Mouse (Mus musculus): ENCODE results near the gene Ewsr1. TPM values are rescaled to one million over a fixed set of nuclear protein-coding genes. Genes with fewer than 3 reads are reported as not detected.

Ewsr1 gene
- total and polyA plus RNA-seq, 3 experiments = 399 to 1,267 (median 418) TPM

DNA sequence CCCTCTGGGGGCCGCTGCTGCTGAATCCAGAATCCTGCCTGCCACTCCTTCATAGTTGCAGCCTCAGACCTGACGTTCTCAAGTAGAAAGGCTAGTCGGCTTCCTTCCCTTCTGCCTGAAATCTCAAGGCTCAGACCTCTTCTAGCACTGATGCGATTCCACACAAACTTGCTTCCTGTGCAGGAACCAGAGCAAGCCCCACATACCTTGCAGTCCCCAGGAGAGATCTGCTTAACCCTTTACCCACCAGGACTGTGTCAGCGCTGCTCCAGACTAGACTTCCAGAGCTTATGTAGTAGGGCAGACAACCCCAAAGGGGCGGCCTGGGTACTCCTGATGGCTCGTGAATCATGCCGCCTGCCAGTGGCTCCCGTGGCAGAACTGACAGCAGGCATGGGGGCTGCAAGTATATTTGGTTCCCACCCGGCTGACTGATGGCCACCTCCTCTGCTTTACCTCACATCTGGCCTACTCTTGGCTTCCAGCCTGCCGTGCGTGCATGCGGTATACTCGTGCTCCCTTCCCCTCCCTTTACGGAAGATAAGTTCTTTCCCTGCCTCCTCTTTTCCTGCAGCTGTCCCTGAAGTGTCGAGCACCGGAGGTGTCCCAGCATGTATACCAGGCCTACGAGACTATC, 57.8 kb downstream of the Ewsr1 start:
- TF ChIP-seq ELF1 (IDR thresholded peaks at IDR 0.05; ENCODE audit: low read depth, low read length) = no peak
- TF ChIP-seq MAFK (IDR thresholded peaks at IDR 0.05; ENCODE audit: insufficient replicate concordance, low read length) = no peak
- no peak for TF ChIP-seq NELFE (IDR thresholded peaks at IDR 0.05; ENCODE audit: low read depth, low read length)
- no peak for TF ChIP-seq NRF1 (IDR thresholded peaks at IDR 0.05; ENCODE audit: low read depth, low read length)
- TF ChIP-seq TBP (conservative IDR thresholded peaks at IDR 0.05; ENCODE audit: low read depth, low read length) = no peak
- no peak for TF ChIP-seq TCF12 (IDR thresholded peaks at IDR 0.05; ENCODE audit: low read depth, low read length)
- TF ChIP-seq ZKSCAN1 (IDR thresholded peaks at IDR 0.05; ENCODE audit: borderline replicate concordance, low read depth, low read length) = no peak
- no peak for TF ChIP-seq SIN3A (IDR thresholded peaks at IDR 0.05; ENCODE audit: low read length)
- no peak for TF ChIP-seq EP300 (IDR thresholded peaks at IDR 0.05; ENCODE audit: low read length)
- Histone ChIP-seq H3K36me3 (replicated peaks in 1 of 2; ENCODE audit: control insufficient read depth in 1 of 2, insufficient read depth in 1 of 2, low read length in 1 of 2) (peaks cover 53 to 71% of the 10 kb centered on the region in 2 experiments), H3K4me2 (ENCODE audit: insufficient read depth, low read depth, poor library complexity, severe bottlenecking) (no peak overlapping the region), H3K27me3 (replicated peaks) (no peaks in the 10 kb centered on the region), H3K9me3 (replicated peaks; ENCODE audit: low read length) (no peaks in the 10 kb centered on the region), H3K9ac (ENCODE audit: insufficient read depth, low read depth) (no peak overlapping the region), H3K27ac (ENCODE audit: insufficient read depth, low read depth) (no peak overlapping the region), H3K4me3 (replicated peaks in 1 of 3; ENCODE audit: low read depth in 2 of 3, low read length in 2 of 3, poor library complexity in 1 of 3) (no peak overlapping the region), H3K4me1 (ENCODE audit: control insufficient read depth in 1 of 2, insufficient read depth in 2 of 2) (peaks cover 4 to 7% of the 10 kb centered on the region in 2 experiments; a peak in 3 of 4 replicates), H3K79me2 (replicated peaks; ENCODE audit: control insufficient read depth, extremely low read depth, insufficient read depth, poor library complexity, severe bottlenecking) (no peaks in the 10 kb centered on the region)
- in situ Hi-C loops (cut with MboI; ENCODE audit: low pct_ligation_motif_present, low pct_unique_long_range_greater_than_20kb, low sequenced_read_pairs) (no loop called here), dilution Hi-C loops (cut with MboI; ENCODE audit: extremely low pct_ligation_motif_present, extremely low pct_unique_long_range_greater_than_20kb, low sequenced_read_pairs) (no loop called here)
- no peak for DNase-seq (ENCODE audit: extremely low read depth)

DNA sequence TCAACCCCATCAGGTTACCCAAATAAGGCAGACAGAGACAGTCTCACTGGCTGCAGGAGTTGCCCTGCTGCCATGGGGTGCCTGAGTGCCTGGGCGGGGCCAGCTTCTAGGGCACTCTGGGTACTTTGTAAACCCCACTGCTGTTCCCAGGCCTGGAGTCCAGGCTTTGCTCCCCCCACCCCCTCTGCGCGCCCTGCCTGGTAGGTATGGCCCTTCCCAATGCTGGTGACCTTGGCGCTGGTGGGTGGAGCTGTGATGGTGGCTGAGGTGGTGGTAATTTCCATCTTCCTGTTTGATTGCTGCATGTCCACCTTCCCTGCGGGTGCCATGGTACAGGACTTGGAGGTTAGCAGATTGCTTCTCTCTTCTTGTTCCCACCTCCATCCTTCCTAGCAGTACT, 58.5 kb downstream of the Ewsr1 start:
- H3K4me3 ChIP-seq (replicated peaks in 1 of 3; ENCODE audit: low read depth in 2 of 3, low read length in 2 of 3, poor library complexity in 1 of 3) = no peak overlapping the region
- DNase-seq (ENCODE audit: extremely low read depth) = no peak
- in situ Hi-C loops (cut with MboI; ENCODE audit: low pct_ligation_motif_present, low pct_unique_long_range_greater_than_20kb, low sequenced_read_pairs) (no loop called here), dilution Hi-C loops (cut with MboI; ENCODE audit: extremely low pct_ligation_motif_present, extremely low pct_unique_long_range_greater_than_20kb, low sequenced_read_pairs) (no loop called here)
- no peaks in the 10 kb centered on the region for H3K27me3 ChIP-seq (replicated peaks)
- no peak overlapping the region for H3K4me2 ChIP-seq (ENCODE audit: insufficient read depth, low read depth, poor library complexity, severe bottlenecking)
- H3K79me2 ChIP-seq (replicated peaks; ENCODE audit: control insufficient read depth, extremely low read depth, insufficient read depth, poor library complexity, severe bottlenecking) = no peaks in the 10 kb centered on the region
- no peak overlapping the region for H3K9ac ChIP-seq (ENCODE audit: insufficient read depth, low read depth)
- no peaks in the 10 kb centered on the region for H3K9me3 ChIP-seq (replicated peaks; ENCODE audit: low read length)
- TF ChIP-seq HCFC1 (IDR thresholded peaks at IDR 0.05; ENCODE audit: low read depth, low read length) (no peak), BHLHE40 (IDR thresholded peaks at IDR 0.05; ENCODE audit: low read depth, low read length) (no peak), USF2 (conservative IDR thresholded peaks at IDR 0.05; ENCODE audit: low read depth, low read length) (no peak), ZKSCAN1 (IDR thresholded peaks at IDR 0.05; ENCODE audit: borderline replicate concordance, low read depth, low read length) (no peak), MAZ (IDR thresholded peaks at IDR 0.05; ENCODE audit: low read depth, low read length) (no peak), IRF4 (IDR thresholded peaks at IDR 0.05; ENCODE audit: low read depth, low read length) (no peak), TBP (conservative IDR thresholded peaks at IDR 0.05; ENCODE audit: low read depth, low read length) (no peak), MXI1 (IDR thresholded peaks at IDR 0.05; ENCODE audit: low read depth, low read length) (no peak), NELFE (IDR thresholded peaks at IDR 0.05; ENCODE audit: low read depth, low read length) (no peak), ZNF384 (IDR thresholded peaks at IDR 0.05; ENCODE audit: low read depth, low read length) (no peak), USF1 (IDR thresholded peaks at IDR 0.05; ENCODE audit: low read depth, low read length) (no peak), CHD1 (IDR thresholded peaks at IDR 0.05; ENCODE audit: low read depth, low read length) (no peak)
- H3K36me3 ChIP-seq (replicated peaks in 1 of 2; ENCODE audit: control insufficient read depth in 1 of 2, insufficient read depth in 1 of 2, low read length in 1 of 2) = peaks cover 59 to 78% of the 10 kb centered on the region in 2 experiments
- H3K27ac ChIP-seq (ENCODE audit: insufficient read depth, low read depth) = no peak overlapping the region
- peaks cover 4 to 7% of the 10 kb centered on the region in 2 experiments; a peak in 3 of 4 replicates for H3K4me1 ChIP-seq (ENCODE audit: control insufficient read depth in 1 of 2, insufficient read depth in 2 of 2)
